Mouse (Mus musculus): ENCODE measurements around the gene Fam187a. TPM values are rescaled to one million over a fixed set of nuclear protein-coding genes. Genes with fewer than 3 reads are reported as not detected.

The Fam187a gene
- total and polyA plus RNA-seq, 3 experiments = 0.08 TPM; not detected in 1

DNA sequence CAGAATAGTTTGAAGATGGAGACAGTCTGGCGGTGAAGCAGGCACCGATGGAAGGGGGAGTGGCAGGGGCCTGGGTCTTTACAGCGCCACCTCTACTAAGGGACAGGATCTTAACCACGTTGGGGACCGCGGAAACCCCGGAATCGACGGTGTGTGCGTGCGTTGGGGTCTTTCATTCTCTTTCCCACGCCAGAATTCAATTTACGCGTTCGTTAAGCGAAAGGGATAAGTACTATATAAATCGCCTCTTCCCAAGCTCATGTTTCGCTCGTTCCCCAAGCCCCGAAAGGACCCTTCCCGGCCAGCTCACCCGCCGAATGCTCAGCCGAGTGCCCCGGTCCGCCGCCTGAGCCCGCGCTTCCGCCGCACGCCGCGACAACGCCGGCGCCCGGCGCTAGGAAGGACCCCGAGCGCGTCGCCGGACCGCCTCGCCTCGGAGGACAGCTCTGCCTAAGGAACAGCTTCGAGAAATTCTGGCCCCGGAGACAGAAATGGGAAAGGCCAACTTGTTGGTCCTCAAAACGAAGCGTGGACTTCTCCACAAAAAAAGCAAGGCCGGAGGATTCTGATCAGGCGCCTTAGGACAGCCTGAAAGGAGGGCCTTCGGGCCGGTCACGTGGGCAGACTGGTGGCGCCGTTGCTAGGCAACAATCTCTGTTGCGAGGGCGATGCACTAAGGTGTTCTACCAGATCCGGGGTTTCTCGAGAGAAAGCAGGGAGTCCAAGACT lies 4.2 kb upstream of the Fam187a start, which contains the start of the genes Eftud2 and Ccdc103:
Gene Eftud2, minus strand, starts transcription at position 401 of the 729 bp plus-strand sequence.
Gene Ccdc103, plus strand, starts transcription at position 620 of the 729 bp plus-strand sequence.
- DNase-seq (ENCODE audit: low read depth, low spot score) = peak; percentile 98
- Histone ChIP-seq H3K4me3 (ENCODE audit: control insufficient read depth in 1 of 2, insufficient read depth in 1 of 2, low read depth in 2 of 2, low read length in 2 of 2) (peak within 1 kb of the TSS; percentile 55 to 68), H3K4me1 (ENCODE audit: control insufficient read depth in 1 of 2, insufficient read depth in 2 of 2, low read length in 2 of 2) (peaks cover 0 to 28% of the 10 kb centered on the region in 2 experiments; a peak in 3 of 4 replicates), H3K27ac (ENCODE audit: control insufficient read depth, low read depth, low read length) (peak within 1 kb of the TSS; percentile 90), H3K36me3 (ENCODE audit: control insufficient read depth in 1 of 2, insufficient read depth in 2 of 2, low read length in 2 of 2) (peaks cover 10 to 22% of the 10 kb centered on the region in 2 experiments), H3K27me3 (ENCODE audit: control insufficient read depth in 1 of 2, insufficient read depth in 2 of 2, low read length in 2 of 2) (no peaks in the 10 kb centered on the region), H3K79me2 (ENCODE audit: control insufficient read depth, insufficient read depth, low read length, poor library complexity) (peaks cover 25% of the 10 kb centered on the region), H3K9ac (ENCODE audit: control insufficient read depth, low read depth, low read length, poor library complexity, severe bottlenecking) (peak within 1 kb of the TSS; percentile 89), H3K9me3 (replicated peaks; ENCODE audit: insufficient read depth, low read length) (no peaks in the 10 kb centered on the region)
- no peak for TF ChIP-seq CHD1 (IDR thresholded peaks at IDR 0.05; ENCODE audit: low read depth, low read length)
- peak in 1 of 2 experiments; percentile 69; a peak in 2 of 4 replicates for TF ChIP-seq EP300 (IDR thresholded peaks at IDR 0.05; ENCODE audit: low read depth in 1 of 2, low read length in 2 of 2)
- TF ChIP-seq MEF2A (IDR thresholded peaks at IDR 0.05; ENCODE audit: extremely low read depth, insufficient replicate concordance, low read depth, low read length, poor library complexity, severe bottlenecking) = no peak
- TF ChIP-seq POLR2A (IDR thresholded peaks at IDR 0.05; ENCODE audit: control insufficient read depth in 1 of 2, insufficient read depth in 1 of 2, low read depth in 1 of 2, low read length in 2 of 2, poor library complexity in 1 of 2) = peak; percentile 91 to 99
- peak; percentile 93 to 98 for TF ChIP-seq USF2 (IDR thresholded peaks at IDR 0.05; ENCODE audit: borderline replicate concordance in 1 of 2, insufficient read depth in 1 of 2, low read depth in 1 of 2, low read length in 2 of 2)
- TF ChIP-seq POLR2AphosphoS2 (IDR thresholded peaks at IDR 0.05; ENCODE audit: low read length) = peak; percentile 96
- TF ChIP-seq NELFE (IDR thresholded peaks at IDR 0.05; ENCODE audit: low read depth, low read length) = peak; percentile 99
- 0 out of 2 replicates have a peak, but pooled peaks have one; percentile 26 for TF ChIP-seq ETS1 (IDR thresholded peaks at IDR 0.05; ENCODE audit: low read depth, low read length)
- peak; percentile 96 for TF ChIP-seq HCFC1 (IDR thresholded peaks at IDR 0.05; ENCODE audit: low read depth, low read length)
- peak; percentile 33; the same call in 1 of the 2 replicates for TF ChIP-seq NRF1 (IDR thresholded peaks at IDR 0.05; ENCODE audit: insufficient read depth, low read depth, low read length, poor library complexity, severe bottlenecking)
- TF ChIP-seq KAT2A (conservative IDR thresholded peaks at IDR 0.05; ENCODE audit: low read depth, low read length) = peak; percentile 86; the same call in 1 of the 2 replicates
- peak; percentile 97 for TF ChIP-seq GATA1 (IDR thresholded peaks at IDR 0.05; ENCODE audit: low read depth, low read length)
- TF ChIP-seq CHD2 (IDR thresholded peaks at IDR 0.05; ENCODE audit: low read length) = no peak
- peak; percentile 100 for TF ChIP-seq USF1 (IDR thresholded peaks at IDR 0.05; ENCODE audit: low read depth, low read length)
- no peak for TF ChIP-seq RAD21 (IDR thresholded peaks at IDR 0.05; ENCODE audit: low read depth, low read length)
- peak; percentile 22; the same call in 1 of the 2 replicates for TF ChIP-seq TAL1 (IDR thresholded peaks at IDR 0.05; ENCODE audit: low read length)
- TF ChIP-seq MAFK (IDR thresholded peaks at IDR 0.05; ENCODE audit: borderline replicate concordance, low read depth, low read length) = no peak
- TF ChIP-seq ZKSCAN1 (IDR thresholded peaks at IDR 0.05; ENCODE audit: low read depth, low read length) = no peak
- no peak for TF ChIP-seq GABPA (IDR thresholded peaks at IDR 0.05; ENCODE audit: low read depth, low read length)
- TF ChIP-seq MAX (IDR thresholded peaks at IDR 0.05; ENCODE audit: low read length) = peak; percentile 100
- peak in 2 of 3 experiments; percentile 4 to 32; a peak in 1 of 6 replicates for TF ChIP-seq CTCF (IDR thresholded peaks at IDR 0.05 in 2 of 3, conservative IDR thresholded peaks at IDR 0.05 in 1 of 3; ENCODE audit: control insufficient read depth in 1 of 3, insufficient read depth in 1 of 3, low read depth in 2 of 3, low read length in 3 of 3, poor library complexity in 1 of 3, severe bottlenecking in 1 of 3)
- TF ChIP-seq TBP (IDR thresholded peaks at IDR 0.05; ENCODE audit: low read depth, low read length) = peak; percentile 84
- TF ChIP-seq MXI1 (IDR thresholded peaks at IDR 0.05; ENCODE audit: low read depth, low read length) = peak; percentile 97
- TF ChIP-seq TCF12 (IDR thresholded peaks at IDR 0.05; ENCODE audit: low read depth, low read length) = peak; percentile 52
- TF ChIP-seq MYB (IDR thresholded peaks at IDR 0.05; ENCODE audit: low read depth, low read length) = no peak
- no peak for TF ChIP-seq ZC3H11A (IDR thresholded peaks at IDR 0.05; ENCODE audit: low read depth, low read length)
- TF ChIP-seq SMC3 (IDR thresholded peaks at IDR 0.05; ENCODE audit: low read depth, low read length) = no peak
- TF ChIP-seq MYC (IDR thresholded peaks at IDR 0.05; ENCODE audit: low read depth, low read length) = peak; percentile 82
- no peak for TF ChIP-seq BHLHE40 (IDR thresholded peaks at IDR 0.05; ENCODE audit: borderline replicate concordance, low read depth, low read length)
- no peak for TF ChIP-seq JUND (IDR thresholded peaks at IDR 0.05; ENCODE audit: low read depth, low read length)
- no peak; the same call in 1 of the 2 replicates for TF ChIP-seq RCOR1 (IDR thresholded peaks at IDR 0.05; ENCODE audit: low read depth, low read length)
- no peak for TF ChIP-seq E2F4 (IDR thresholded peaks at IDR 0.05; ENCODE audit: borderline replicate concordance, low read depth, low read length)
- peak; percentile 94 for TF ChIP-seq ELF1 (IDR thresholded peaks at IDR 0.05; ENCODE audit: low read depth, low read length)
- TF ChIP-seq UBTF (IDR thresholded peaks at IDR 0.05; ENCODE audit: borderline replicate concordance, insufficient read depth, low read depth, low read length) = no peak
- TF ChIP-seq MAZ (IDR thresholded peaks at IDR 0.05; ENCODE audit: low read depth, low read length) = no peak
- TF ChIP-seq ZMIZ1 (IDR thresholded peaks at IDR 0.05; ENCODE audit: low read depth, low read length) = peak; percentile 91

Data from MEL (cell line).